Mouse (Mus musculus): Measurements from ENCODE around the gene R3hdm2. TPM values are rescaled to one million over a fixed set of nuclear protein-coding genes. Genes with fewer than 3 reads are reported as not detected.

Gene R3hdm2
- total and polyA plus RNA-seq, 2 experiments from 2014 or later, result 37.2 to 51.0 TPM

GRCm38 (mm10) chr10:127346173-127346572 lies 34.0 kb upstream of the R3hdm2 start:
- H3K36me3 ChIP-seq (ENCODE audit: insufficient read depth), result no peaks in the 10 kb centered on the region
- 81% methylated on average over 3 of the region's 3 CpGs for WGBS
- H3K27ac ChIP-seq (ENCODE audit: low read depth, low read length), result no peak overlapping the region
- no peak for DNase-seq
- peaks cover 7% of the 10 kb centered on the region for H3K4me1 ChIP-seq (ENCODE audit: insufficient read depth)
- no peak for ATAC-seq
- H3K9ac ChIP-seq, result no peak overlapping the region
- no peaks in the 10 kb centered on the region for H3K9me3 ChIP-seq (ENCODE audit: low read length)
- no peak for TF ChIP-seq CTCF (IDR thresholded peaks at IDR 0.05; ENCODE audit: low read depth)
- no peak overlapping the region for H3K4me3 ChIP-seq (ENCODE audit: low read depth, low read length)
- H3K27me3 ChIP-seq (ENCODE audit: insufficient read depth, low read length), result peaks cover 11% of the 10 kb centered on the region
- H3K4me2 ChIP-seq (ENCODE audit: low read depth), result no peak overlapping the region

- peak; percentile 40 for TF ChIP-seq CTCF (IDR thresholded peaks at IDR 0.05; ENCODE audit: low read depth)
- Histone ChIP-seq H3K27ac (ENCODE audit: low read depth, low read length) (no peak overlapping the region), H3K4me2 (ENCODE audit: low read depth) (no peak overlapping the region), H3K36me3 (ENCODE audit: insufficient read depth) (no peaks in the 10 kb centered on the region), H3K4me3 (ENCODE audit: low read depth, low read length) (no peak overlapping the region), H3K27me3 (ENCODE audit: insufficient read depth, low read length) (no peaks in the 10 kb centered on the region), H3K9me3 (ENCODE audit: low read length) (no peaks in the 10 kb centered on the region), H3K9ac (no peak overlapping the region), H3K4me1 (ENCODE audit: insufficient read depth) (no peaks in the 10 kb centered on the region)
- ATAC-seq (no peak), DNase-seq (no peak)
- 70% methylated on average over 4 of the region's 4 CpGs for WGBS
These were observed 31.2 kb upstream of the R3hdm2 start for GRCm38 (mm10) chr10:127348957-127349356.

DNA sequence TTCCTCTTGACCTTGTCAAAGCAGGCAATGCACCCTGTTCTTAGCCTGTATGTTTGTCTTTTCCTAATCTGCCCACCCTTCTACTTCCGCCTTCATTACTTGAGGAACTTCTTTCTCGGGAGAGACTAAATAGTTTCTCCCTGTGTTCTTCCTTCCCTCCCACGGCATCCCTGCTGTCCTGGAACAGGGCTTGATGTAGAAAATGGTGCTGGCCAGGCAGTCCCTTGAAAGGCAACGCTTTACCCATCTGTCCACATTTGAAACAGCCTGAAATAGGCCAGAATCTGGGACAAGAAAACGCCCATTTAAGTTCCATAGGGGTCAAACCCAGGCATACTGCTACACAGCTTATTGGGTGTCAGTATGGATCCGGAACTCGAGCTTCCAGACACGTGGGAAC lies 30.3 kb upstream of the R3hdm2 start:
- Histone ChIP-seq H3K27me3 (ENCODE audit: insufficient read depth, low read length) (no peaks in the 10 kb centered on the region), H3K4me1 (ENCODE audit: insufficient read depth) (no peaks in the 10 kb centered on the region), H3K9me3 (ENCODE audit: low read length) (no peaks in the 10 kb centered on the region), H3K9ac (no peak overlapping the region), H3K4me2 (ENCODE audit: low read depth) (no peak overlapping the region), H3K27ac (ENCODE audit: low read depth, low read length) (no peak overlapping the region), H3K36me3 (ENCODE audit: insufficient read depth) (no peaks in the 10 kb centered on the region), H3K4me3 (ENCODE audit: low read depth, low read length) (no peak overlapping the region)
- no peak for ATAC-seq
- no peak for DNase-seq
- 74% methylated on average over 8 of the region's 8 CpGs for WGBS
- no peak for TF ChIP-seq CTCF (IDR thresholded peaks at IDR 0.05; ENCODE audit: low read depth)

GRCm38 (mm10) chr10:127350594-127351284 lies 29.4 kb upstream of the R3hdm2 start:
- Histone ChIP-seq H3K9ac (no peak overlapping the region), H3K4me3 (ENCODE audit: low read depth, low read length) (peak overlapping the region; percentile 19), H3K9me3 (ENCODE audit: low read length) (no peaks in the 10 kb centered on the region), H3K27ac (ENCODE audit: low read depth, low read length) (no peak overlapping the region), H3K36me3 (ENCODE audit: insufficient read depth) (no peaks in the 10 kb centered on the region), H3K4me1 (ENCODE audit: insufficient read depth) (no peaks in the 10 kb centered on the region), H3K27me3 (ENCODE audit: insufficient read depth, low read length) (no peaks in the 10 kb centered on the region), H3K4me2 (ENCODE audit: low read depth) (peak overlapping the region; percentile 36)
- 16% methylated on average over 24 of the region's 24 CpGs for WGBS
- peak; percentile 82 for TF ChIP-seq CTCF (IDR thresholded peaks at IDR 0.05; ENCODE audit: low read depth)
- DNase-seq, result peak; percentile 64
- peak; percentile 76 for ATAC-seq

GRCm38 (mm10) chr10:127351285-127351595 lies 28.9 kb upstream of the R3hdm2 start:
- TF ChIP-seq CTCF (IDR thresholded peaks at IDR 0.05; ENCODE audit: low read depth), result no peak
- H3K27ac ChIP-seq (ENCODE audit: low read depth, low read length), result no peak overlapping the region
- 90% methylated on average over 8 of the region's 8 CpGs for WGBS
- no peak overlapping the region for H3K4me3 ChIP-seq (ENCODE audit: low read depth, low read length)
- H3K4me1 ChIP-seq (ENCODE audit: insufficient read depth), result no peaks in the 10 kb centered on the region
- H3K9me3 ChIP-seq (ENCODE audit: low read length), result no peaks in the 10 kb centered on the region
- H3K36me3 ChIP-seq (ENCODE audit: insufficient read depth), result no peaks in the 10 kb centered on the region
- H3K9ac ChIP-seq, result no peak overlapping the region
- DNase-seq (no peak), ATAC-seq (no peak)
- no peaks in the 10 kb centered on the region for H3K27me3 ChIP-seq (ENCODE audit: insufficient read depth, low read length)
- 0 out of 2 replicates have a peak overlapping the region, but pooled peaks have one; percentile 36 for H3K4me2 ChIP-seq (ENCODE audit: low read depth)

GRCm38 (mm10) chr10:127351719-127352118 lies 28.4 kb upstream of the R3hdm2 start:
- WGBS, result 81% methylated on average over 8 of the region's 8 CpGs
- H3K4me2 ChIP-seq (ENCODE audit: low read depth), result no peak overlapping the region
- no peak for TF ChIP-seq CTCF (IDR thresholded peaks at IDR 0.05; ENCODE audit: low read depth)
- H3K36me3 ChIP-seq (ENCODE audit: insufficient read depth), result no peaks in the 10 kb centered on the region
- H3K4me3 ChIP-seq (ENCODE audit: low read depth, low read length), result no peak overlapping the region
- no peak overlapping the region for H3K9ac ChIP-seq
- ATAC-seq (no peak), DNase-seq (no peak)
- H3K4me1 ChIP-seq (ENCODE audit: insufficient read depth), result no peaks in the 10 kb centered on the region
- H3K27ac ChIP-seq (ENCODE audit: low read depth, low read length), result no peak overlapping the region
- H3K9me3 ChIP-seq (ENCODE audit: low read length), result no peaks in the 10 kb centered on the region
- no peaks in the 10 kb centered on the region for H3K27me3 ChIP-seq (ENCODE audit: insufficient read depth, low read length)

DNA sequence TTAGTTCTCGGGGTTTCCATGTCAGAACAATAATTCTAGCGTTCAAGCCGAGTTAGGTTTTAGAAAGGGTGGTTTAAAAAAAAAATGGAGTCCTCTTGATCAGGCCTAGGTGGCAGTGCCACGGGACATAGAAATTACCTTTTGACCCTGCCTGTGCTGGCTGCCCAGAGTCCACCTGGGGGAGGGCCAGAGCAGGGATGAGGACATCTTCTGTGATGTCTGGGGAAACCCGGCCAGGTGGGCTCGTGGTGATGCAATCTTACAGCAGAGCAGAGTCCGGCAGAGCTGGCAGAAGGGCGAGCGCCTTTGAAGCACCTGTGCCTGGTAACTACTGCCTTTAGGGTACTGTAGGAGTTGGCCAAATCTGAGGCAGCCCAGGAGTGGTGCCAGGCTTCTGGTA lies 27.9 kb upstream of the R3hdm2 start:
- no peak overlapping the region for H3K27ac ChIP-seq (ENCODE audit: low read depth, low read length)
- no peaks in the 10 kb centered on the region for H3K36me3 ChIP-seq (ENCODE audit: insufficient read depth)
- no peaks in the 10 kb centered on the region for H3K27me3 ChIP-seq (ENCODE audit: insufficient read depth, low read length)
- ATAC-seq (no peak), DNase-seq (no peak)
- H3K9me3 ChIP-seq (ENCODE audit: low read length), result no peaks in the 10 kb centered on the region
- H3K4me2 ChIP-seq (ENCODE audit: low read depth), result no peak overlapping the region
- no peak overlapping the region for H3K9ac ChIP-seq
- no peak overlapping the region for H3K4me3 ChIP-seq (ENCODE audit: low read depth, low read length)
- no peaks in the 10 kb centered on the region for H3K4me1 ChIP-seq (ENCODE audit: insufficient read depth)
- TF ChIP-seq CTCF (IDR thresholded peaks at IDR 0.05; ENCODE audit: low read depth), result no peak
- WGBS, result 90% methylated on average over 9 of the region's 9 CpGs

All from forebrain, postnatal 0 days (tissue).